In genomic region chr15:77683944-77684343, GRCm38 (mm10) we compare ENCODE assay signal across 10 mouse cellular contexts. TPM values are rescaled to one million over a fixed set of nuclear protein-coding genes. Genes with fewer than 3 reads are reported as not detected.
A peak's percentile ranks its signal among the peaks of the same experiment; 100 is the strongest.
DNase-seq lines count a peak whose midpoint lies in the region; ATAC-seq and TF ChIP-seq lines count a peak whose summit lies in the region.
"Not testable (repeated sequence)": the region's sequence is repeated elsewhere in the genome, so short reads cannot be mapped to it uniquely, and the experiment has no call there.
"Had no signal": no experiment of that assay in that cellular context is flagged by ENCODE, and none has a peak within 500 bp of the region (broad histone marks: within the 10 kb centered on the region; RNA-seq: fewer than 3 reads in every experiment).

No protein-coding gene starts in this region.

- not testable (repeated sequence) for H3K27me3 ChIP-seq in intestine, embryonic 15.5 days (replicated peaks)

- H3K36me3 ChIP-seq in intestine, embryonic 15.5 days, result not testable (repeated sequence)

- TF ChIP-seq CTCF in left cerebral cortex, adult 2 months (IDR thresholded peaks at IDR 0.05), result peak; percentile 57

- 0 out of 2 replicates have a peak overlapping the region, but pooled peaks have one; percentile 22 for H3K4me2 ChIP-seq in intestine, embryonic 15.5 days (replicated peaks)

- H3K27ac ChIP-seq in intestine, embryonic 15.5 days; left cerebral cortex, adult 2 months: not testable (repeated sequence)

- not testable (repeated sequence) for H3K9me3 ChIP-seq in intestine, embryonic 15.5 days

- not testable (repeated sequence) for ATAC-seq in intestine, embryonic 15.5 days

- intact Hi-C loops in gastrocnemius, postnatal 14 days (cut with DNase I; ENCODE audit: low total_unique reads); left cerebral cortex, adult 2 months (cut with DNase I): not testable (repeated sequence)

- not testable (repeated sequence) for H3K4me1 ChIP-seq in intestine, embryonic 15.5 days (replicated peaks)

- peak; percentile 59 for DNase-seq in ZHBTc4 (ENCODE audit: low read depth, low spot score)
- DNase-seq in cerebellum, postnatal 25 days, result peak; percentile 22 to 57
- DNase-seq in gastrocnemius, postnatal 14 days, result peak; percentile 28
- DNase-seq in left cerebral cortex, adult 2 months (ENCODE audit: extremely low spot score in 1 of 2, low spot score in 2 of 2), result peak; percentile 8 to 35
- DNase-seq in lung, postnatal 4 days, result peak; percentile 19 to 43
- DNase-seq in spleen, adult 12 weeks (ENCODE audit: low spot score), result peak; percentile 50

- not testable (repeated sequence) for H3K9ac ChIP-seq in intestine, embryonic 15.5 days

- WGBS in intestine, embryonic 15.5 days, result 17% methylated on average over 11 of the region's 11 CpGs

- not testable (repeated sequence) for H3K4me3 ChIP-seq in intestine, embryonic 15.5 days (replicated peaks); left cerebral cortex, adult 2 months

RNA-seq across cellular contexts. Expression of gene Apol7e, which starts 14.7 kb away (rescaled TPM):
- total RNA-seq in gastrocnemius, postnatal 14 days (2021), result under 1 TPM; 0.29 to 0.82 TPM
- 0.13 and 0.43 TPM in 2 replicates for polyA plus RNA-seq in intestine, embryonic 15.5 days (2015; fragmentation: Nextera tagmentation; extraction: Ambion mirVana)
- total RNA-seq in left cerebral cortex, adult 2 months (2021), result under 1 TPM in 1 of 2 experiments, not detected in 1; 0.14 TPM
- polyA plus RNA-seq: forebrain, embryonic 13.5 days; hindbrain, embryonic 13.5 days; limb, embryonic 13.5 days had no signal

RNA-seq across cellular contexts. Expression of gene Apol11b, which starts 40.9 kb away (rescaled TPM):
- total RNA-seq in gastrocnemius, postnatal 14 days (2021), result under 1 TPM in 1 of 2 experiments, not detected in 1; 0.14 TPM
- polyA plus RNA-seq in intestine, embryonic 15.5 days (2015; fragmentation: Nextera tagmentation; extraction: Ambion mirVana), result 0.14 and 0.30 TPM in 2 replicates
- total RNA-seq in left cerebral cortex, adult 2 months (2021), result under 1 TPM in 1 of 2 experiments, not detected in 1; 0.23 TPM
- polyA plus RNA-seq: forebrain, embryonic 13.5 days had no signal

RNA-seq across cellular contexts. Expression of gene Apol9b, which starts 44.9 kb away (rescaled TPM):
- total RNA-seq in gastrocnemius, postnatal 14 days (2021), result not detected
- 0.35 TPM in 1 of 2 replicates, not detected in the other for polyA plus RNA-seq in intestine, embryonic 15.5 days (2015; fragmentation: Nextera tagmentation; extraction: Ambion mirVana)
- total RNA-seq in left cerebral cortex, adult 2 months (2021), result not detected
- polyA plus RNA-seq: forebrain, embryonic 13.5 days; hindbrain, embryonic 13.5 days; limb, embryonic 13.5 days had no signal
